10 mouse cellular contexts compared by ENCODE assay signal in the genomic region with DNA sequence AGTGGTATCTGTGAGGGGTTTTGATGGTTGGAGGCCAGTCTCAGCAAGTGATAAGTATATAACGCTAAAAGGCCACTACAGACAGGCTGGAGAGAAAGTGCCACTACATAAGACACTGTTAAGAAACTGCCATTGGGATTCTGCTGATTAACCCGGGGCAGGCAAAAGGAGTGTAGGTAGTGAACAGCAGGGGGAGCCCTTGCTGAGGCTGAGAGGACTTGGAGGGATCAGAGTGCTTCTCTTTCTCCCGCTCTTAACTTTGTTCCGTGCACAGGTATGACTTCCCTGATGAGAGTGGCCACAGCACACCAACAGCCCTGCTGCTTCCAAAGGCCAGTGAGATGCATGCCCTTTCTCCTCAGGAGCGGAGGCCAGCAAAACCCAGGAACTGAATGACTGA. TPM values are rescaled to one million over a fixed set of nuclear protein-coding genes. Genes with fewer than 3 reads are reported as not detected.
DNase-seq lines count a peak whose midpoint lies in the region; ATAC-seq and TF ChIP-seq lines count a peak whose summit lies in the region.
"Had no signal": no experiment of that assay in that cellular context is flagged by ENCODE, and none has a peak within 500 bp of the region (broad histone marks: within the 10 kb centered on the region; RNA-seq: fewer than 3 reads in every experiment).

No protein-coding gene starts in this region.

- no peak overlapping the region for H3K9ac ChIP-seq in heart, adult 2 months (ENCODE audit: low read depth, low read length)
- H3K9ac ChIP-seq in heart, embryonic 11.5 days (ENCODE audit: low read depth, low read length) = no peak overlapping the region
- no peak overlapping the region for H3K9ac ChIP-seq in embryonic facial prominence, embryonic 12.5 days
- H3K9ac ChIP-seq in hindbrain, embryonic 14.5 days = no peak overlapping the region
- H3K9ac ChIP-seq: neural tube, embryonic 12.5 days had no signal

- no peaks in the 10 kb centered on the region for H3K4me1 ChIP-seq in heart, adult 2 months (ENCODE audit: control insufficient read depth, insufficient read depth, low read length)
- no peaks in the 10 kb centered on the region for H3K4me1 ChIP-seq in heart, embryonic 11.5 days (ENCODE audit: control insufficient read depth, insufficient read depth, low read length)
- 0 out of 2 replicates have a peak, but pooled peaks cover 3% of the 10 kb centered on the region for H3K4me1 ChIP-seq in embryonic facial prominence, embryonic 12.5 days
- H3K4me1 ChIP-seq in hindbrain, embryonic 14.5 days (replicated peaks; ENCODE audit: control insufficient read depth, insufficient read depth, low read length) = no peaks in the 10 kb centered on the region

- WGBS in heart, adult 2 months = 29% methylated on average over 5 of the region's 5 CpGs
- WGBS in heart, embryonic 11.5 days (ENCODE audit: insufficient replicate concordance) = 21% methylated on average over 5 of the region's 5 CpGs
- WGBS in embryonic facial prominence, embryonic 12.5 days = 24% methylated on average over 5 of the region's 5 CpGs
- 24% methylated on average over 5 of the region's 5 CpGs for WGBS in hindbrain, embryonic 14.5 days

- no peaks in the 10 kb centered on the region for H3K9me3 ChIP-seq in heart, embryonic 11.5 days (replicated peaks; ENCODE audit: control insufficient read depth, low read length)
- H3K9me3 ChIP-seq in embryonic facial prominence, embryonic 12.5 days = no peaks in the 10 kb centered on the region
- no peaks in the 10 kb centered on the region for H3K9me3 ChIP-seq in hindbrain, embryonic 14.5 days (ENCODE audit: control insufficient read depth, low read length)
- H3K9me3 ChIP-seq: neural tube, embryonic 12.5 days had no signal

- H3K27me3 ChIP-seq in heart, adult 2 months (ENCODE audit: control insufficient read depth, insufficient read depth, low read length) = no peaks in the 10 kb centered on the region
- H3K27me3 ChIP-seq in heart, embryonic 11.5 days (ENCODE audit: control insufficient read depth, insufficient read depth, low read length) = no peaks in the 10 kb centered on the region
- no peaks in the 10 kb centered on the region for H3K27me3 ChIP-seq in embryonic facial prominence, embryonic 12.5 days
- no peaks in the 10 kb centered on the region for H3K27me3 ChIP-seq in hindbrain, embryonic 14.5 days (ENCODE audit: control insufficient read depth, insufficient read depth, low read length)
- H3K27me3 ChIP-seq: neural tube, embryonic 12.5 days had no signal

- no peak; the same call in 1 of the 2 replicates for ATAC-seq in heart, embryonic 11.5 days (replicated peaks; ENCODE audit: insufficient number of reproducible peaks, low FRiP score, low TSS enrichment)
- ATAC-seq in embryonic facial prominence, embryonic 12.5 days (ENCODE audit: insufficient number of reproducible peaks, insufficient read depth, low FRiP score, low TSS enrichment) = peak; percentile 23; the same call in 1 of the 2 replicates
- peak; percentile 38; the same call in 1 of the 2 replicates for ATAC-seq in hindbrain, embryonic 14.5 days (ENCODE audit: low FRiP score)
- ATAC-seq in megakaryocyte progenitor cell, adult 5-6 weeks (replicated peaks; ENCODE audit: poor library complexity) = peak; percentile 82

- TF ChIP-seq CTCF in heart, adult 2 months (IDR thresholded peaks at IDR 0.05) = peak; percentile 82
- TF ChIP-seq CTCF in left cerebral cortex, adult 2 months (IDR thresholded peaks at IDR 0.05) = peak; percentile 74

- no peak for TF ChIP-seq EP300 in heart, adult 2 months (IDR thresholded peaks at IDR 0.05; ENCODE audit: insufficient read depth, low read depth, low read length)

- H3K36me3 ChIP-seq in heart, adult 2 months (ENCODE audit: control insufficient read depth, insufficient read depth, low read length) = no peaks in the 10 kb centered on the region
- H3K36me3 ChIP-seq in heart, embryonic 11.5 days (ENCODE audit: control insufficient read depth, insufficient read depth, low read length) = peaks cover 7% of the 10 kb centered on the region; the same call in 1 of the 2 replicates
- H3K36me3 ChIP-seq in embryonic facial prominence, embryonic 12.5 days = peaks cover 16% of the 10 kb centered on the region
- H3K36me3 ChIP-seq in hindbrain, embryonic 14.5 days (replicated peaks; ENCODE audit: control insufficient read depth, insufficient read depth) = peaks cover 29% of the 10 kb centered on the region

- no peaks in the 10 kb centered on the region for H3K79me2 ChIP-seq in heart, adult 2 months (replicated peaks; ENCODE audit: control insufficient read depth, insufficient read depth, low read length)

- no peak overlapping the region for H3K4me2 ChIP-seq in heart, embryonic 11.5 days
- H3K4me2 ChIP-seq in embryonic facial prominence, embryonic 12.5 days (replicated peaks) = no peak overlapping the region
- no peak overlapping the region for H3K4me2 ChIP-seq in hindbrain, embryonic 14.5 days (replicated peaks)
- H3K4me2 ChIP-seq: neural tube, embryonic 12.5 days had no signal

- TF ChIP-seq POLR2A in heart, adult 2 months (IDR thresholded peaks at IDR 0.05; ENCODE audit: insufficient read depth, low read depth, low read length) = no peak

- no peak overlapping the region for H3K27ac ChIP-seq in heart, adult 2 months
- no peak overlapping the region for H3K27ac ChIP-seq in heart, embryonic 11.5 days (ENCODE audit: low read depth, low read length)
- H3K27ac ChIP-seq in embryonic facial prominence, embryonic 12.5 days = no peak overlapping the region
- no peak overlapping the region for H3K27ac ChIP-seq in hindbrain, embryonic 14.5 days
- no peak overlapping the region for H3K27ac ChIP-seq in left cerebral cortex, adult 2 months
- H3K27ac ChIP-seq: neural tube, embryonic 12.5 days had no signal

- intact Hi-C loops in heart, adult 2 months (cut with DNase I) = loop anchor here (5.0 kb wide), 2 partner anchors 412 to 898 kb away; partner anchors contain the start of gene Xrcc5
- intact Hi-C loops in left cerebral cortex, adult 2 months (cut with DNase I) = loop anchor here (5.0 to 10.0 kb wide), 2 partner anchors 106 to 898 kb away; partner anchors contain the start of gene Igfbp2

- no peak overlapping the region for H3K4me3 ChIP-seq in heart, adult 2 months
- no peak overlapping the region for H3K4me3 ChIP-seq in heart, embryonic 11.5 days (ENCODE audit: low read depth, low read length)
- no peak overlapping the region for H3K4me3 ChIP-seq in embryonic facial prominence, embryonic 12.5 days
- H3K4me3 ChIP-seq in hindbrain, embryonic 14.5 days (replicated peaks; ENCODE audit: low read length) = no peak overlapping the region
- H3K4me3 ChIP-seq in left cerebral cortex, adult 2 months = no peak overlapping the region
- H3K4me3 ChIP-seq: neural tube, embryonic 12.5 days had no signal

- DNase-seq in heart, adult 2 months = peak; percentile 31 to 37
- peak; percentile 71 for DNase-seq in adrenal gland, adult 2 months
- DNase-seq in hindbrain, embryonic 14.5 days (ENCODE audit: low spot score) = peak; percentile 78
- peak; percentile 59 to 64 for DNase-seq in left cerebral cortex, adult 2 months (ENCODE audit: extremely low spot score in 1 of 2, low spot score in 2 of 2)
- DNase-seq in spleen, postnatal 14 days (ENCODE audit: low spot score in 2 of 2) = peak; percentile 22 to 59

RNA-seq across cellular contexts. Expression of gene Rpl37a, which starts 7.8 kb away (rescaled TPM):
- 100 to 1,000 TPM; 570 to 661 TPM for total RNA-seq in heart, adult 2 months (2021)
- 359 and 364 TPM in 2 replicates for polyA plus RNA-seq in heart, adult 2 months (2012; rRNA removed)
- polyA plus RNA-seq in heart, embryonic 11.5 days (2014; fragmentation: Nextera tagmentation; extraction: Ambion mirVana) = 1,187 and 1,254 TPM in 2 replicates
- total RNA-seq in adrenal gland, adult 2 months (2021) = 1,000 to 10,000 TPM in 1 of 2 experiments, 100 to 1,000 TPM in 1; 836 to 1,053 TPM
- polyA plus RNA-seq in adrenal gland, adult 2 months (2012; rRNA removed) = 128 and 138 TPM in 2 replicates
- polyA plus RNA-seq in embryonic facial prominence, embryonic 12.5 days (2016; fragmentation: Nextera tagmentation; extraction: Ambion mirVana) = 1,687 and 1,781 TPM in 2 replicates
- 1,010 and 1,289 TPM in 2 replicates for polyA plus RNA-seq in hindbrain, embryonic 14.5 days (2014; fragmentation: Nextera tagmentation; extraction: Ambion mirVana)
- 100 to 1,000 TPM; 546 to 562 TPM for total RNA-seq in left cerebral cortex, adult 2 months (2021)
- total RNA-seq in megakaryocyte progenitor cell, adult 5-6 weeks (2015) = 1,390 and 1,455 TPM in 2 replicates
- total RNA-seq in megakaryocyte progenitor cell, adult 5-6 weeks (2017) = 472 and 633 TPM in 2 replicates

RNA-seq across cellular contexts. Expression of gene Ankar, which starts 18.5 kb away (rescaled TPM):
- not detected for total RNA-seq in heart, adult 2 months (2021)
- not detected in 2 replicates for polyA plus RNA-seq in heart, adult 2 months (2012; rRNA removed)
- polyA plus RNA-seq in heart, embryonic 11.5 days (2014; fragmentation: Nextera tagmentation; extraction: Ambion mirVana) = not detected in 2 replicates
- not detected for total RNA-seq in adrenal gland, adult 2 months (2021)
- polyA plus RNA-seq in adrenal gland, adult 2 months (2012; rRNA removed) = not detected in 2 replicates
- not detected in 2 replicates for polyA plus RNA-seq in embryonic facial prominence, embryonic 12.5 days (2016; fragmentation: Nextera tagmentation; extraction: Ambion mirVana)
- polyA plus RNA-seq in hindbrain, embryonic 14.5 days (2014; fragmentation: Nextera tagmentation; extraction: Ambion mirVana) = not detected in 2 replicates
- total RNA-seq in left cerebral cortex, adult 2 months (2021) = not detected
- not detected in 2 replicates for total RNA-seq in megakaryocyte progenitor cell, adult 5-6 weeks (2015)
- not detected in 2 replicates for total RNA-seq in megakaryocyte progenitor cell, adult 5-6 weeks (2017)
- total RNA-seq: adrenal gland, postnatal 4 days had no signal
- polyA plus RNA-seq: neural tube, embryonic 12.5 days had no signal
